Mouse (Mus musculus) bone marrow, adult 2 months (tissue): Measurements from ENCODE around the gene 4930535I16Rik. TPM values are rescaled to one million over a fixed set of nuclear protein-coding genes. Genes with fewer than 3 reads are reported as not detected.
"Not testable (repeated sequence)": the region's sequence is repeated elsewhere in the genome, so short reads cannot be mapped to it uniquely, and the experiment has no call there.

Source experiments
- H3K27ac ChIP-seq: fragments of 200-500 bp; 2 replicates; pipeline ENCODE4 v1.5.1; 2012; ENCODE audit warnings: low read depth, mild to moderate bottlenecking, control low read depth, inconsistent platforms, low read length; ENCODE audit not compliant: control insufficient read depth, poor library complexity, insufficient read depth
- H3K4me1 ChIP-seq: fragments of 200-500 bp; 2 replicates; pipeline ENCODE4 v1.6.1; 2011; ENCODE audit warnings: low read length; ENCODE audit not compliant: control insufficient read depth, insufficient read depth
- H3K4me3 ChIP-seq: fragments of 200-500 bp; replicated peaks from 2 replicates; pipeline ENCODE3; 2011; ENCODE audit warnings: mild to moderate bottlenecking, low read depth, low read length, control low read depth; ENCODE audit not compliant: control insufficient read depth
- CTCF ChIP-seq: fragments of 200-500 bp; IDR thresholded peaks from 2 replicates; pipeline ENCODE4 v1.5.1; 2011; ENCODE audit warnings: low read length, control low read depth; ENCODE audit not compliant: control insufficient read depth, insufficient read depth
- POLR2A ChIP-seq: fragments of 200-500 bp; IDR thresholded peaks from 2 replicates; pipeline ENCODE4 v1.6.1; 2011; ENCODE audit warnings: low read depth, mild to moderate bottlenecking, control low read depth, low read length, borderline replicate concordance; ENCODE audit not compliant: control insufficient read depth
- WGBS: fragments of 180-500 bp; shearing (Covaris S2); methylation state at CpG from one replicate; pipeline ENCODE4 v1.1.7; 2018; 5-methylcytosine and 5-hydroxymethylcytosine counted together
- polyA plus RNA-seq: library from polyadenylated mRNA; stranded (reverse); fragments of >200 nt; gene quantifications from 2 replicates; pipeline ENCODE4 v1.2.4, GENCODE M21; 2011; ENCODE audit warnings: low replicate concordance; ENCODE audit not compliant: missing spikeins, insufficient read depth, insufficient read length

The 4930535I16Rik gene
- polyA plus RNA-seq, 1 experiment, result not detected

GRCm38 (mm10) chr4:123947149-123947548 is 29.3 kb upstream of the 4930535I16Rik start:
- H3K4me1 ChIP-seq, result peaks cover under 1% of the 10 kb centered on the region

GRCm38 (mm10) chr4:123946701-123947100 is 28.9 kb upstream of the 4930535I16Rik start:
- H3K4me3 ChIP-seq, result no peak overlapping the region
- 90% methylated on average over 4 of the region's 4 CpGs for WGBS
- TF ChIP-seq POLR2A (no peak), CTCF (no peak)
- peaks cover 1% of the 10 kb centered on the region for H3K4me1 ChIP-seq
- H3K27ac ChIP-seq, result no peak overlapping the region

More at GRCm38 (mm10) chr4:123947149-123947548, 29.3 kb upstream of the 4930535I16Rik start:
- H3K27ac ChIP-seq, result no peak overlapping the region
- WGBS, result 78% methylated on average over 5 of the region's 5 CpGs
- H3K4me3 ChIP-seq, result no peak overlapping the region
- no peak for TF ChIP-seq POLR2A
- TF ChIP-seq CTCF, result no peak

GRCm38 (mm10) chr4:123940878-123941277 is 23.1 kb upstream of the 4930535I16Rik start:
- not testable (repeated sequence) for H3K4me3 ChIP-seq, H3K27ac ChIP-seq, H3K4me1 ChIP-seq
- WGBS, result 7% methylated on average over 7 of the region's 7 CpGs

GRCm38 (mm10) chr4:123939838-123940237 is 22.0 kb upstream of the 4930535I16Rik start:
- 1% methylated on average over 4 of the region's 4 CpGs for WGBS
- Histone ChIP-seq H3K4me3 (no peak overlapping the region), H3K27ac (no peak overlapping the region), H3K4me1 (peaks cover 1% of the 10 kb centered on the region)
- no peak for TF ChIP-seq POLR2A
- TF ChIP-seq CTCF, result no peak

GRCm38 (mm10) chr4:123936059-123936458 is 18.2 kb upstream of the 4930535I16Rik start:
- no peak for TF ChIP-seq POLR2A
- TF ChIP-seq CTCF, result no peak
- no peaks in the 10 kb centered on the region; the same call in 1 of the 2 replicates for H3K4me1 ChIP-seq
- no peak overlapping the region for H3K4me3 ChIP-seq
- 86% methylated on average over 7 of the region's 7 CpGs for WGBS
- H3K27ac ChIP-seq, result no peak overlapping the region

GRCm38 (mm10) chr4:123934306-123934705 is 16.5 kb upstream of the 4930535I16Rik start:
- WGBS, result 86% methylated on average over 4 of the region's 4 CpGs
- H3K4me1 ChIP-seq, result no peaks in the 10 kb centered on the region
- H3K4me3 ChIP-seq, result no peak overlapping the region
- TF ChIP-seq POLR2A (no peak), CTCF (no peak)
- no peak overlapping the region for H3K27ac ChIP-seq

- Histone ChIP-seq H3K27ac (no peak overlapping the region), H3K4me3 (no peak overlapping the region), H3K4me1 (no peaks in the 10 kb centered on the region; the same call in 1 of the 2 replicates)
- 90% methylated on average over 4 of the region's 4 CpGs for WGBS
- no peak for TF ChIP-seq CTCF
- TF ChIP-seq POLR2A, result no peak
Observed at GRCm38 (mm10) chr4:123929994-123930393, 12.2 kb upstream of the 4930535I16Rik start.

GRCm38 (mm10) chr4:123927961-123928360 is 10.1 kb upstream of the 4930535I16Rik start:
- TF ChIP-seq CTCF (no peak), POLR2A (no peak)
- peak overlapping the region; percentile 32; the same call in 1 of the 2 replicates for H3K27ac ChIP-seq
- H3K4me3 ChIP-seq, result no peak overlapping the region
- H3K4me1 ChIP-seq, result no peaks in the 10 kb centered on the region; the same call in 1 of the 2 replicates

GRCm38 (mm10) chr4:123921055-123921565 is 3.3 kb upstream of the 4930535I16Rik start:
- TF ChIP-seq POLR2A (no peak), CTCF (no peak)
- no peak overlapping the region for H3K4me3 ChIP-seq
- WGBS, result 53% methylated on average over 4 of the region's 4 CpGs
- H3K27ac ChIP-seq, result no peak overlapping the region; the same call in 1 of the 2 replicates
- peaks cover 1% of the 10 kb centered on the region for H3K4me1 ChIP-seq
